Mouse (Mus musculus) left cerebral cortex, adult 8-10 months (tissue): ENCODE results near the gene Ndufaf4. TPM values are rescaled to one million over a fixed set of nuclear protein-coding genes. Genes with fewer than 3 reads are reported as not detected.

Source experiments
- total RNA-seq, 4 experiments: library from RNA; stranded (reverse); gene quantifications; 2 replicates each; pipeline ENCODE4 v1.2.4; 2022

Ndufaf4 gene
- total RNA-seq, 4 experiments from 2014 or later: 27.7 to 34.0 (median 33.1) TPM

Other genes starting within 250 kb of the Ndufaf4 start
- gene Klhl32, start 47.0 kb upstream of the Ndufaf4 start, total RNA-seq: 10 to 100 TPM; 15.1 to 18.5 (median 17.2) TPM
- gene Gpr63, start 68.3 kb downstream of the Ndufaf4 start, total RNA-seq: 10 to 100 TPM; 12.8 to 21.9 (median 16.7) TPM